ENCODE assay signal across 9 mouse cellular contexts in the genomic region with DNA sequence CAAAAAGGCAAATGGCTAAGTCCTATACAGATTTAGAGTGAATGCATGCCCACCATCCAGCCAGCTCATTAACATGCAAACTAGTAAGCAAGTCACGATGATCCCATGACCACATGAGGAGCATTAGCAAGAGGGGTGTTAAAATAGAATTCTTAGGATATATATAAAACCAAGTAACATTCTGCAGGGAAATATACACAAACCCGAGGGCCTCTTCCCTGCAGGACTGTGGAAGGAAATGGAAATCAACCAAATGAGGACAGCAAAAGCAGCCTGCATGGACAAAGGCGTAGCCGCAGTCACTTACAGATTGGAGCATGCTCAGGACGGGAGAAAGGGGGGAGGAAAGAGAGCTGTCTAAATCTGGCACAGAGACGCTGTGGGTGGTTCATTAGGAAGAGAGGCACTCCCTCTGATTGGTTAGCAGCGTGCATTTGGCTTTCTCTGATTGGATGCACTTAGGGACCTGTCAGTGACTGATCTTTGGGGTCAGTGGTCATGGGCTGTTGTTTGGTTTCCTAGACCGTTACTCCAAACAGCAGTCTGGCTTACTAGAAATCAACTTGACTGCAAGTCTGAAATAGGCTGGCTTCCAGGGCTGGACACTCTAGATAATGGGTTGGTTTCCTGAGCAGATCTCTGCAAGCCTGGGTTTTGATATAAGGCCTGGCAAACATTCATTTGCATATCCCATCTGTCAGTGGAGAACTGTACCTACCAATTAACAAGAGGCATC.
DNase-seq lines count a peak whose midpoint lies in the region; ATAC-seq and TF ChIP-seq lines count a peak whose summit lies in the region.
"Had no signal": no experiment of that assay in that cellular context is flagged by ENCODE, and none has a peak within 500 bp of the region (broad histone marks: within the 10 kb centered on the region; RNA-seq: fewer than 3 reads in every experiment).

No protein-coding gene starts in this region.

- H3K9ac ChIP-seq in forebrain, postnatal 0 days: no peak overlapping the region
- no peak overlapping the region for H3K9ac ChIP-seq in stomach, postnatal 0 days (ENCODE audit: low read length)

- TF ChIP-seq EP300 in stomach, postnatal 0 days (optimal IDR thresholded peaks at IDR 0.05): no peak

- no peak for TF ChIP-seq CTCF in forebrain, postnatal 0 days (IDR thresholded peaks at IDR 0.05; ENCODE audit: low read depth)
- no peak for TF ChIP-seq CTCF in stomach, postnatal 0 days (IDR thresholded peaks at IDR 0.05; ENCODE audit: low read depth)

- peak overlapping the region; percentile 64; the same call in 1 of the 2 replicates for H3K27ac ChIP-seq in forebrain, postnatal 0 days (ENCODE audit: low read depth, low read length)
- peak overlapping the region; percentile 78 for H3K27ac ChIP-seq in hindbrain, embryonic 10.5 days
- no peak overlapping the region for H3K27ac ChIP-seq in stomach, postnatal 0 days (replicated peaks)

- H3K36me3 ChIP-seq in forebrain, postnatal 0 days (ENCODE audit: insufficient read depth): no peaks in the 10 kb centered on the region
- no peaks in the 10 kb centered on the region for H3K36me3 ChIP-seq in hindbrain, embryonic 10.5 days
- no peaks in the 10 kb centered on the region for H3K36me3 ChIP-seq in stomach, postnatal 0 days (ENCODE audit: control insufficient read depth, insufficient read depth, low read length)
- H3K36me3 ChIP-seq: G1E had no signal

- H3K9me3 ChIP-seq in forebrain, postnatal 0 days (ENCODE audit: low read length): no peaks in the 10 kb centered on the region
- no peaks in the 10 kb centered on the region for H3K9me3 ChIP-seq in hindbrain, embryonic 10.5 days
- no peaks in the 10 kb centered on the region for H3K9me3 ChIP-seq in stomach, postnatal 0 days (ENCODE audit: control insufficient read depth, low read length)

- no peaks in the 10 kb centered on the region for H3K4me1 ChIP-seq in forebrain, postnatal 0 days (ENCODE audit: insufficient read depth)
- peaks cover 12% of the 10 kb centered on the region for H3K4me1 ChIP-seq in hindbrain, embryonic 10.5 days (replicated peaks)
- H3K4me1 ChIP-seq in stomach, postnatal 0 days (replicated peaks; ENCODE audit: control insufficient read depth, insufficient read depth): no peaks in the 10 kb centered on the region

- no peaks in the 10 kb centered on the region for H3K27me3 ChIP-seq in forebrain, postnatal 0 days (ENCODE audit: insufficient read depth, low read length)
- no peaks in the 10 kb centered on the region for H3K27me3 ChIP-seq in hindbrain, embryonic 10.5 days (ENCODE audit: insufficient read depth, poor library complexity, severe bottlenecking)
- no peaks in the 10 kb centered on the region for H3K27me3 ChIP-seq in stomach, postnatal 0 days (ENCODE audit: control insufficient read depth, insufficient read depth, low read length)

- peak; percentile 26 for DNase-seq in ovary, adult 18-20 months (ENCODE audit: low spot score)
- DNase-seq in ovary, postnatal 10 days (ENCODE audit: low spot score): no peak
- DNase-seq in forebrain, postnatal 0 days: peak; percentile 54
- DNase-seq in hindbrain, embryonic 10.5 days (ENCODE audit: low spot score): peak; percentile 64
- peak; percentile 2 to 20 for DNase-seq in left cerebral cortex, adult 9 months (ENCODE audit: low spot score in 2 of 2)
- peak; percentile 24 for DNase-seq in stomach, postnatal 0 days (ENCODE audit: low spot score)

- peak overlapping the region; percentile 8; the same call in 1 of the 2 replicates for H3K4me2 ChIP-seq in forebrain, postnatal 0 days (ENCODE audit: low read depth)
- H3K4me2 ChIP-seq in stomach, postnatal 0 days (replicated peaks; ENCODE audit: low read depth): no peak overlapping the region

- ATAC-seq in forebrain, postnatal 0 days: peak; percentile 95
- peak; percentile 91 for ATAC-seq in megakaryocyte-erythroid progenitor cell, adult 5-6 weeks (replicated peaks; ENCODE audit: low FRiP score, low TSS enrichment, poor library complexity, severe bottlenecking)
- ATAC-seq in stomach, postnatal 0 days (ENCODE audit: low FRiP score, low TSS enrichment): peak; percentile 82; the same call in 1 of the 2 replicates
- no peak for ATAC-seq in CD4-positive, CD25-positive, alpha-beta regulatory T cell, adult 4 months

- H3K4me3 ChIP-seq in forebrain, postnatal 0 days (ENCODE audit: low read depth, low read length): no peak overlapping the region
- H3K4me3 ChIP-seq in hindbrain, embryonic 10.5 days: no peak overlapping the region
- H3K4me3 ChIP-seq in stomach, postnatal 0 days (ENCODE audit: low read depth, low read length): no peak overlapping the region

- 22% methylated on average over 8 of the region's 8 CpGs for WGBS in forebrain, postnatal 0 days
- 43% methylated on average over 8 of the region's 8 CpGs for whole genome bisulfite sequencing in hindbrain, embryonic 10.5 days
- 27% methylated on average over 8 of the region's 8 CpGs for WGBS in stomach, postnatal 0 days
